Mouse (Mus musculus) small intestine, adult 2 months (tissue): ENCODE results near the gene Gm3159.
"Not testable (repeated sequence)": the region's sequence is repeated elsewhere in the genome, so short reads cannot be mapped to it uniquely, and the experiment has no call there.

Experiments
- CTCF ChIP-seq: fragments of 200-500 bp; IDR thresholded peaks from 2 replicates; pipeline ENCODE4 v1.5.1; 2012; ENCODE audit warnings: low read depth, mild to moderate bottlenecking, control low read depth, inconsistent platforms, low read length, moderate library complexity, mixed read lengths; ENCODE audit not compliant: insufficient replicate concordance, insufficient read length; ENCODE audit errors: extremely low read depth
- POLR2A ChIP-seq: fragments of 200-500 bp; IDR thresholded peaks from 2 replicates; pipeline ENCODE4 v1.6.1; 2012; ENCODE audit warnings: low read depth, mild to moderate bottlenecking, control low read depth, inconsistent platforms, low read length, moderate library complexity

DNA sequence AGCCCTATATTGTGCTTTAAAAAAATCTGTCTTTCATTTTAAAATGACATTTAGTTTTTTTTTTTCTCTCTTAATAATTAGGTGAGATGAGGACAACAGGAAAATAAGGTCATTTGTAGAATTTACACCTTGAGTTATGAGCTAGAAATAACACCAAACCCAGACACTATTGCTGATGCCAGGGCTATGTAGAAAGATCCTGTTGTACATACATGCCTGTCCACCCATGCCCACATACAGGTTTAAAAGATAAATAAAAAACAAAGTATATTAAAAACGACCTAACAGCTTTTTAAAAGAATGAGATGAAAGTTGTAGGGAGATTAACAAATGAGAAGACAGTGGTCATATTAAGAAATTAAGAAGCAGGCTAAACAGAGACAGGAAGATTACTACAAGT is 12.6 kb downstream of the Gm3159 start:
- not testable (repeated sequence) for TF ChIP-seq CTCF, POLR2A
